Mouse (Mus musculus) gastrocnemius, adult 8-10 months (tissue): Measurements from ENCODE around the gene Tnfrsf25. TPM values are rescaled to one million over a fixed set of nuclear protein-coding genes. Genes with fewer than 3 reads are reported as not detected.

Experiments
- DNase-seq, 2 experiments: peaks; one replicate each; pipeline ENCODE4 v3.0.0; 2022; ENCODE audit warnings: low spot score in 2 of 2
- total RNA-seq, 4 experiments: library from RNA; stranded (reverse); gene quantifications; 2 replicates each; pipeline ENCODE4 v1.2.4; 2022

The Tnfrsf25 gene
- total RNA-seq, 4 experiments from 2014 or later: 0.40 to 0.90 (median 0.85) TPM; not detected in 1

GRCm38 (mm10) chr4:152120311-152121182, 4.8 kb downstream of the Tnfrsf25 start:
- no peak for DNase-seq

- no peak for DNase-seq
Measured at GRCm38 (mm10) chr4:152121183-152121505, 5.4 kb downstream of the Tnfrsf25 start.

- DNase-seq: no peak
Measured at GRCm38 (mm10) chr4:152124361-152124961, 8.7 kb downstream of the Tnfrsf25 start.

DNA sequence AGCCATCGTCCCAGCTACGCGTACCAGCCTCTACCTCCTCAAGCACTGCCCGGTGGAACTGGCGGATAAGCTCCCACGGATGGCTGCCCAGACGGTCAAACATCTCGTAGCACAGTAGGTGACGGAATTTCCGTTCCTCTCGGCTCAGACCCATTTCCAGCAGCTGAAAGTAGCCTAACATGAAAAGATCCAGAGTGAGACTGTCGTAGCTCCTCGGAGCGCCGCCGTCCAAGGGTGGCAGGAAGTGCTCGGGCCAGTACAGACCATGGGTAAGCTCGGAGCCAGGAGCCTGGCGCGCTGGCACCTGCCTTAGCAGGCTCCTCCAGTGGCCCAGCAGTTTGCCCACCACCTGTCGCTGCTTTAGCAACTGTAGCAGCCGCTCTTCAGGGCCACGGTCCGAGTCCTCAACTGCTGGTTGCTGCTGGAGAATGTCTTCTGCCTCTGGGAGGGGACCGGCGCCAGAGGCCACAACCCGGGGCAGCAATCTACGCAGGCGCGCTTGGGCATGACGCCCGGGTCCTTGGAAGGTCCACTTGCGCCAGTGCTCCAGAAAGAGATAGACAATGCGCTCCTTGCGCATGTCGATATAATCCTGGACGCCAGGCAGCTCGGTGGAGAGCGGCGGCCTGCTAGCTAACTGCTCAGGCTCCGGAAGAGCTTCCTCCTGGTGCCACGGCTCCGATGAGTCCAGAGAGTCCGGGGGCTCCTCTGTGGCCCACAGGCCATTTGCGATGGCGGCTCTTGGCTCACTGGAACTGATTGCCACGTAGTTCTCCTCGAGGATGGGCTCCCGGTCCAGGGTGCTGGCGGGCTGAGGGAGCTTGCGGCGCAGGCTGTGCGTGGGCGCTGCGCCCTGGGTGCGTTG, 9.7 kb downstream of the Tnfrsf25 start:
- DNase-seq: peak; percentile 41 to 55

DNA sequence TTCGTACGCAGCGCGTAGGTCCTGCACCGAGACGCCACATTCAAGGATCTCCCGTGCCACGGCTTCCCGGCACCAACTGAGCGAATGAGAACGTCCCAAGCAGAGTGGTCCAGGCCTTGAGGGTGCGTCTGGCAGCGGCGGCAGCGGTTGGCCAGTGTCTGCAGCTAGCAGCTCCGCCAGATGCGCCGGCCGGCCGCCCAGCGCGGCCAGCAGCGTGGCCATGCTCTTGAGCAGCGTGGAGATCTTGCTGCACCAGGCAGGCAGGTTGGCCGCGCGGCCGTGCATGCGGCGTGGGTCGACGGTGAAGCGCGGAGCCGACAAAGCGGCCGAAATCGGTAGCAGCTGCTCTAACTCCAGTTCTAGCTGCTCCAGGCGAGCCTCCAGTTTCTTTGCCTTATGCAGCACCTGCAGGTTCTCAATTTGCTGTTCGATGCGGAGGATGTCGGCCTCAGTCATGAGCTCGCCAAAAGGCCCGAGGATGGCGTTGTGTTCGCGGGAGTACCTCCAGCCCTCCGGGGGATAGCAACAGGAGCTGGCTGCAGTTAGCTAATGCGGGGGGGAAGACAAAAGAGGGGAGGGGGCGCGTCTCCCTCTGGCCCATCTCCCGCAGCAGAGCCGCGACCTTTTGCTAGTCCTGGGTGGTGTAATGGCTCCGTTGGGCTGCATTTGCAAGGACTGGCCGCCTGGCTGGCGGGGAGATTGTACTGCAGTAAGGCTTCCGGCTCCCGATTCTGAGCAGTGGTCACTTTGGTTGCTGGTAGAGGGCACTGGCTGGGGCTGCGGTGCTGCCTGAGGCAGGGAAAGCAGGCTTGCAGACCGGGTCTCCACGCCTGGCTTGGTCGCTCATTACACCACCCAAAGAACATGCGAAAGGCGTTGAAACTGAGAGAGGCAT, 10.5 kb downstream of the Tnfrsf25 start:
- DNase-seq: no peak

- DNase-seq: no peak
Measured at GRCm38 (mm10) chr4:152127884-152128283, 12.2 kb downstream of the Tnfrsf25 start.

DNA sequence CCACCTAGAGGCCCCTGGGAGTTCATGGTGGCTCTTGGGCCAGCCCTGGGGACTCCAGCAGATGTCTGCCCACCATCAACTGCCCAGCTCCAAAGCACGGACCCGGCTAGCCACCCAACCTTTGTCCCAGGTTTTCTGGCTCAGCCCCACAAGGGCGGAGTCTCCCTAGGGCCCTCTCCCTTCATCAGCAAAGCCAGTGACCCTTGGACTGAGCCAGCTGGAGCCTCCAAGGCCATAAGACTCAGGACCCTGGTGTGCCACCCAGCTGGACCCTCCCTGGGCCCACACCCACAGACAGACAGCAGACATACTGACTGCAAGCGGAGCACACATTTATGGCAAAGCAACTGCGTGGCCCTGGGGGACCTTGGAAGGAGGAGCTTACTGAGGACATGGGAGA, 13.1 kb downstream of the Tnfrsf25 start:
- no peak for DNase-seq

- DNase-seq: no peak
Measured at GRCm38 (mm10) chr4:152129395-152129930, 13.7 kb downstream of the Tnfrsf25 start.

DNA sequence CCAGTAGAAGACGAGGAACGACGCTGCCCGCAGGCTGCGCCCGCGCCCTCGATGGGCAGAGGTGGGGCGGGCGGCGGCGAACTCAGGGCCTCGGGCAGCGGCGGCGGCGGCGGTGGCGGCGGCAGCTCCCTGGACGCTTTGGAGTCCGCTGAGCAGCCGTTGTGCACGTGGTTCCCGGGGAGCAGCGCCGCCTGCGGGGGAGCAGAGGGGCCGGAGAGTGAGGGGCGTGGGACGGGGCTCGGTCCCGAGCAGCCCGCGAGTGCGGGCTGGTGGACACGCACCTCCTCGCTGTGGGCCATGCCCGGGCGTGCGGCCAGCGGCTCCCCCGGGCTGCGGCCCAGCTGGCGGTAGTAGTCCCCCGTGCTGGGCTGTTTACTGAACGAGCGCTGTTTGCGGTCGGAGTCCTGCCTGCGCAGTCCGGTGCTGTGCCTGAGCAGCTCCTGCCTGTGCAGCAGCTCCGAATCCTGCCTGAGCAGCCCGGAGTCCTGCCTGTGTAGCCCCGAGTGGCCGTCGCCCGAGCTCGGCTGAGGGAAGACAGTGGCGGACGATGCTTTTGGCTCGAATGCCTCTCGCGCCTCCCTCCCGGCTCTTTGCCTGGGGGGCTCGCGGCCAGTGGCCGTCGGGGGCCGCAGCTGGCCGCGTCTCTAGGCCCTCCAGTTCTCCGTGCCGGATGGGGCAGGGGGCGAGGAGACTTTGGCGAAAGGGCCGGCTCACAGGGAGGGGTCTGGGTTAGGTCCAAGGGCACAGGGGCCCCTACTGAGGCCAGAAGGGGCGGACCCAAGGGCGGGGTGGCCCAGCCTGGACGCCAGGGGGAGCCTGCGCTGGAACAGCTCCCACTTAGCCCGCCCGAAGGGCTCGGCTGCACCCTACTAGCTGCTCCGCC, 15.3 kb downstream of the Tnfrsf25 start:
- peak; percentile 31 to 61 for DNase-seq

DNA sequence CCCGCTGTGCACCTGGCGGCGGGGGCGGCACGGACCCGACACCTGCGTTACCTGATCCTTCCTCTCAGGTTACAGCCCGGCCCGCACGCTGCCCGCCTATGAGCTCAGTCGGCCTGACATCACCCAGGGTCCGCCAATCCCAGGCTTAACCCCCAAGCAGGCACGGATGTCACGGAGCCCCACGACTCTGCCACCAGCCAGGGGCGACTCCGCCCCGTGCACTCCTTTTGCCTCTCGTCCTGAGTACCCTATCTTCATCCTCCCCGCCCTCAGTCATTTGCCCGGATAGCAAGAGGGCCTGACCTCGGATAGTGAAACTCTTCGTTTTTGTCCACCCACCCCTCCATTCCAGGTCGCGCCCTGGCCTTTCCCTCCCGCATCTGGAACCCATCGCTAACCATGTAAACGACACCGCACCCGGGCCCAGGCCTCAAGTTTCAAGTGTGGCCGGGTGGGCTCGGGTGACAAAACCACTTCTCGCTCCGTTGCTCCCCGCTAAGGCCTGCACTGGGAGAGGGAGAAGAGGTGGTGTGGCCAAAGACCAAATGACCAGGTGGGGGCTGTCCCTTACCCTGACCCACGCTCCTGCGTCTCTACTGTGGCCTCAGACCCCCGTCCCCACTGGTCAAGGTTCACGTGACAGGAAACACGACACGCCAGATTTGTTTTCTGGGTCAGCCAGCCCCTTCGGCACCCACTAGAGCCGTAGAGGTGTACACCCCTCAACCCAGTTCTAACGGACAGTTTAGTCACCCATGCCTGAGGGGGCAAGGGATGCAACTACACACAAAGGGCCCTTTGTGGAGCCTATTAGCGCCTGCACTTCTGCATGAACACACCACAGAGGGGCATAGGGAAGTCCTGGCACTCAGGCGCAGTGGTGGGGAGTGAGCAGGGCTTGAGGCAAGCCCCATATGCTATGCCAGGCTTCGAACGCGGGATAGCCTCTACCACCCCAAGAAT, 16.4 kb downstream of the Tnfrsf25 start:
- no peak for DNase-seq

DNA sequence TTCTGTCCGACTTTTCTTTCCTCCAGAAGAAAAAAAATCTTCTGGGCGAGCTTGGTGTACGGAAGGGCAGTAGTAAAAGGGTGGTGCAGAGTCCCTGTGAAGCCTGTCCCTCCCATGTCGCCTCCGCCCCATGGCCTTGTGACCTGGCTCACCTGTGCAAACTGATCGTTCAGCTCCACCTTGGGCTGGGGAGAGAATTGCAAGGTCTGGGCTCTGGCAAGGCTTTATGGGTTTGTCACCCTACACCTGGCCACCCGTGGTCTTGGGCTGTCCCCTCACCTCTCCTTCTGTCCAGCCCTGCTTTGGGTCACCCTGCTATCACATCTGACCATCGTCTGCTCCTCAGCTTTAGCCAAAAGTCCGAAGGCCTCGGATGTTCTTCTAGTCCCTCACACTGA, 17.0 kb downstream of the Tnfrsf25 start:
- no peak for DNase-seq

DNA sequence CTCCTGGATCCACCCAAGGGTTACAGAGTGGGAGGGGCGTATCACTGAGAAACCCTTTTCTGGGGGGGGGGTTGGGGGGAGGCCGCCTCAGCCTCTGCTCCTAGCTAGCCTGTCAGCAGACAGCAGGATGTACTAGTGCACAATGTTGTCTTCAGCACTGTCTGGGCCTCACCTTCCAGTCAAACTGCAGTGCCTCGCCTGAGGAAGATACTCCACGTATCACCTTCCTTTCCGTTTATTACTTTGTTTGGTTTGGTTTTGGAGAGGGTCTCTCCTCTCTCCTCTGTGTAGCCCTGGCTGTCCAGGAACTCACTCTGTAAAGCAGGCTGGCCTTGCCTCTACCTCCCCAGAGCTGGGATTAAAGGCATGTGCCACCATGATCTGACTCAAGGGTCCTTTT, 17.5 kb downstream of the Tnfrsf25 start:
- DNase-seq: no peak

DNA sequence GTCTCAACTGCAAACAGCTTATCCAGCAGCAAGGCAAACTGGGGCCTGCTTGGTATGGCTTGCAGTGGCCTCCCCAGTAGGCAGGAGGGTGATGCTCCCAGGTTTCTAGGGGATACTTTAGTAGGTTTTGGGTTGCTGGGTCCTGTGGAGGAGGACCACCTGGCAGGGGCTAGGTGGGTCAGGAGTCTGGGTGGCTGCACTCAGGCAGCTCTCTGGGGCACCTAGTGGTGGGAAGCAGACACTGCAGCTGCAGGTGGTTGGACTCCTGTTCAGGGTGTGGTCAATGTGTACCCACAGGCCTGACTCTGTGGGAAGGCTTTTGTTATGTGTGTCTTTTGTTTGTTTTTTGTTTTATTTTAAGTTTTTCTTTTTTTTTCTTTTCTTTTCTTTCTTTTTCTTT, 18.8 kb downstream of the Tnfrsf25 start:
- no peak for DNase-seq

DNA sequence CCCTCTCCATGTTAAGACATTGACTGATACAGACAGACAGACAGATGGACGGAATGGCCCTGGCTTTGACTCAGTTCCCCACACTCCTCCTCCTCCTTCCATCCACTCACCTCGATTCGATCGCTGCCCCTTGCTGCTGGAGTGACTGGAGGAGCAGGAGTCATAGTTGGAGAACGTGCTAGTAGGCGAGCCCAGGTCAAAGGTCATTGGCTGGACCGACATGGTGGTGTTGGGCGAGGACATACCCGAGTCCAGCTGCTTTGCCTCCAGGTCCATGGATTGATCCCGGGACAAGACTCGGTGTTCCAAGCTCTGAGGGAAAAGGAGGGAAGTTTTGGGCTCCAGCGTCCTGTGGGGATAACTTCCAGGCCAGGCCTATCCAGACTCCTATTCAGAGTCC, 19.6 kb downstream of the Tnfrsf25 start:
- no peak for DNase-seq

DNA sequence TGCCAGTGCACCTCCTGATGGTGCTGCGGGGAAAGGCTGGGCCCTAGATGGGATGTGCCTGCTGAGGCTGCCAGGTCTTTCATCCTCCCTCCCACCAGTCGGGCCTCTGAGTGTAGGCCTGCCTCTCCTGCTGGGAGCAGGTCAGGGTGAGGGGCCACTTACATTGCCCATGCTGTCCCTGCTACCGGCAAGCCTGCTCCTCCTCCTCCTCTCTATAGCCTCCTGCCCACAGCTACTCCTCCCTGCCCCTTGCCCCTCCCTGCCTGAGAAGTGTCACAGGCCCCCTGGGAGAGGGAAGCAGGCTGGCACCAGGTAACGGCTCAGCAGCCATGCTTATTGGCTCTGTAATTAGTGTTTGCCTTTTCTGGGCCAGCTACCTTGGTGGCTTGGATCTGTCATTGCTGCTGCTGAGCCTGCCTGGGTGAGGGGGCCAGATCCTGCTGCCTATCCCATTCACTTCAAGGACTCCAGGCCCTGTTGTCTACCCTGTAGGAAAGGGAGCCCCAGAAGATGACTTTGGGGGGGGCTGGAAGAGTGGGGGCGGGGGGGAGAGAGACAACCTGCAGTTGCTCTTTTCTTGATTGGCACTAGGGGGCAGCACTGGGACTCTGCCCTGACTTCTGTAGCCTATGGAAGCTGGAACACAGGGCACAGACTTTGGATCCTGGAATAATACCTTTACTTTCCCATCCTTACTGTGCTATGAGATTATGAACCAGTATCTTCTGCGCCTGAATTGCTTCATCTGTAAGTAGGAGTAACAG, 20.6 kb downstream of the Tnfrsf25 start:
- DNase-seq: no peak

GRCm38 (mm10) chr4:152136876-152137250, 21.1 kb downstream of the Tnfrsf25 start:
- no peak for DNase-seq

- DNase-seq: peak; percentile 81 to 84
Measured at GRCm38 (mm10) chr4:152138497-152139260, 22.9 kb downstream of the Tnfrsf25 start.
